Mouse (Mus musculus) CD8-positive naive resting alpha-beta T cell, adult 2 months (primary cell): ENCODE results near the gene Sac3d1.
"Not testable (repeated sequence)": the region's sequence is repeated elsewhere in the genome, so short reads cannot be mapped to it uniquely, and the experiment has no call there.

Experiments
- DNase-seq, 2 experiments: peaks; one replicate each; pipeline ENCODE4 v3.0.0; 2022; ENCODE audit warnings: low read depth in 2 of 2, low spot score in 2 of 2

The Sac3d1 gene

GRCm38 (mm10) chr19:6117986-6118676 lies at the start of gene Sac3d1:
Gene Sac3d1 (minus strand): TSS chr19:6118650.
- peak; percentile 77 to 84 for DNase-seq

GRCm38 (mm10) chr19:6166750-6167149 lies 48.3 kb upstream of the Sac3d1 start:
- no peak for DNase-seq

GRCm38 (mm10) chr19:6163872-6164547 lies 45.6 kb upstream of the Sac3d1 start:
- DNase-seq = no peak

GRCm38 (mm10) chr19:6157220-6157619 lies 38.8 kb upstream of the Sac3d1 start:
- no peak for DNase-seq

- DNase-seq = no peak
These were observed 37.9 kb upstream of the Sac3d1 start for GRCm38 (mm10) chr19:6156372-6156771.

- DNase-seq = no peak
These were observed 36.7 kb upstream of the Sac3d1 start for GRCm38 (mm10) chr19:6155174-6155573.

GRCm38 (mm10) chr19:6144842-6145241 lies 26.4 kb upstream of the Sac3d1 start:
- no peak for DNase-seq

- peak; percentile 66 to 80 for DNase-seq
These were observed 22.9 kb upstream of the Sac3d1 start, which contains the start of gene Arl2 for GRCm38 (mm10) chr19:6141394-6141749. Gene Arl2 (minus strand): TSS chr19:6141548.

- peak; percentile 90 to 91 for DNase-seq
These were observed 22.4 kb upstream of the Sac3d1 start, which contains the start of gene Batf2 for GRCm38 (mm10) chr19:6140678-6141393. Gene Batf2 (plus strand): TSS chr19:6140983.

GRCm38 (mm10) chr19:6140374-6140677 lies 21.9 kb upstream of the Sac3d1 start:
- no peak for DNase-seq

- no peak for DNase-seq
These were observed 21.3 kb upstream of the Sac3d1 start for GRCm38 (mm10) chr19:6139701-6140100.

GRCm38 (mm10) chr19:6136397-6136796 lies 17.9 kb upstream of the Sac3d1 start:
- DNase-seq = no peak

GRCm38 (mm10) chr19:6133197-6133596 lies 14.7 kb upstream of the Sac3d1 start:
- not testable (repeated sequence) for DNase-seq

- no peak for DNase-seq
These were observed 13.8 kb upstream of the Sac3d1 start for GRCm38 (mm10) chr19:6132171-6132827.

- not testable (repeated sequence) for DNase-seq
These were observed 12.1 kb upstream of the Sac3d1 start for GRCm38 (mm10) chr19:6130414-6131128.

GRCm38 (mm10) chr19:6127760-6128341 lies 9.4 kb upstream of the Sac3d1 start, which contains the start of gene Snx15:
Gene Snx15 (minus strand): TSS chr19:6128304.
- DNase-seq = peak; percentile 95 to 97

- DNase-seq = no peak
These were observed 8.5 kb upstream of the Sac3d1 start for GRCm38 (mm10) chr19:6126789-6127580.

GRCm38 (mm10) chr19:6126289-6126688 lies 7.8 kb upstream of the Sac3d1 start:
- peak; percentile 62 to 71 for DNase-seq

- DNase-seq = no peak
These were observed 6.4 kb upstream of the Sac3d1 start for GRCm38 (mm10) chr19:6124898-6125297.

GRCm38 (mm10) chr19:6123330-6123729 lies 4.9 kb upstream of the Sac3d1 start:
- no peak for DNase-seq
